Mouse (Mus musculus): ENCODE results near the gene Isca2. TPM values are rescaled to one million over a fixed set of nuclear protein-coding genes. Genes with fewer than 3 reads are reported as not detected.

Isca2 gene
- total and polyA plus RNA-seq, 3 experiments: 70.6 to 71.1 TPM; not detected in 1

- Histone ChIP-seq H3K27me3 (ENCODE audit: control insufficient read depth in 1 of 2, insufficient read depth in 2 of 2, low read length in 2 of 2) (peaks cover 2 to 7% of the 10 kb centered on the region in 2 experiments; a peak in 3 of 4 replicates), H3K4me3 (ENCODE audit: control insufficient read depth in 1 of 2, insufficient read depth in 1 of 2, low read depth in 2 of 2, low read length in 2 of 2) (no peak overlapping the region), H3K9me3 (replicated peaks; ENCODE audit: insufficient read depth, low read length) (no peaks in the 10 kb centered on the region), H3K79me2 (ENCODE audit: control insufficient read depth, insufficient read depth, low read length, poor library complexity) (no peaks in the 10 kb centered on the region), H3K27ac (ENCODE audit: control insufficient read depth, low read depth, low read length) (no peak overlapping the region), H3K36me3 (ENCODE audit: control insufficient read depth in 1 of 2, insufficient read depth in 2 of 2, low read length in 2 of 2) (no peaks in the 10 kb centered on the region; a peak in 2 of 4 replicates), H3K4me1 (ENCODE audit: control insufficient read depth in 1 of 2, insufficient read depth in 2 of 2, low read length in 2 of 2) (peaks cover 3 to 4% of the 10 kb centered on the region in 2 experiments; a peak in 3 of 4 replicates), H3K9ac (ENCODE audit: control insufficient read depth, low read depth, low read length, poor library complexity, severe bottlenecking) (no peak overlapping the region)
- TF ChIP-seq JUND (IDR thresholded peaks at IDR 0.05; ENCODE audit: low read depth, low read length): no peak
- no peak for TF ChIP-seq POLR2A (IDR thresholded peaks at IDR 0.05; ENCODE audit: control insufficient read depth in 1 of 2, insufficient read depth in 1 of 2, low read depth in 1 of 2, low read length in 2 of 2, poor library complexity in 1 of 2)
- TF ChIP-seq ZNF384 (IDR thresholded peaks at IDR 0.05; ENCODE audit: low read depth, low read length): no peak
- TF ChIP-seq E2F4 (IDR thresholded peaks at IDR 0.05; ENCODE audit: borderline replicate concordance, low read depth, low read length): no peak
- TF ChIP-seq TAL1 (IDR thresholded peaks at IDR 0.05; ENCODE audit: low read length): no peak
- TF ChIP-seq RCOR1 (IDR thresholded peaks at IDR 0.05; ENCODE audit: low read depth, low read length): no peak
- no peak for TF ChIP-seq USF1 (IDR thresholded peaks at IDR 0.05; ENCODE audit: low read depth, low read length)
- no peak for TF ChIP-seq MAZ (IDR thresholded peaks at IDR 0.05; ENCODE audit: low read depth, low read length)
- no peak for TF ChIP-seq MEF2A (IDR thresholded peaks at IDR 0.05; ENCODE audit: extremely low read depth, insufficient replicate concordance, low read depth, low read length, poor library complexity, severe bottlenecking)
- no peak for TF ChIP-seq CHD2 (IDR thresholded peaks at IDR 0.05; ENCODE audit: low read length)
- no peak for TF ChIP-seq RAD21 (IDR thresholded peaks at IDR 0.05; ENCODE audit: low read depth, low read length)
- TF ChIP-seq CTCF (IDR thresholded peaks at IDR 0.05 in 2 of 3, conservative IDR thresholded peaks at IDR 0.05 in 1 of 3; ENCODE audit: control insufficient read depth in 1 of 3, insufficient read depth in 1 of 3, low read depth in 2 of 3, low read length in 3 of 3, poor library complexity in 1 of 3, severe bottlenecking in 1 of 3): no peak
- TF ChIP-seq MAFK (IDR thresholded peaks at IDR 0.05; ENCODE audit: borderline replicate concordance, low read depth, low read length): no peak
- TF ChIP-seq ZMIZ1 (IDR thresholded peaks at IDR 0.05; ENCODE audit: low read depth, low read length): no peak
- DNase-seq (ENCODE audit: low read depth, low spot score): no peak
Observed at GRCm38 (mm10) chr12:84823601-84824000, 50.5 kb downstream of the Isca2 start.

GRCm38 (mm10) chr12:84824203-84824602, 51.2 kb downstream of the Isca2 start:
- Histone ChIP-seq H3K4me3 (ENCODE audit: control insufficient read depth in 1 of 2, insufficient read depth in 1 of 2, low read depth in 2 of 2, low read length in 2 of 2) (no peak overlapping the region), H3K79me2 (ENCODE audit: control insufficient read depth, insufficient read depth, low read length, poor library complexity) (no peaks in the 10 kb centered on the region), H3K36me3 (ENCODE audit: control insufficient read depth in 1 of 2, insufficient read depth in 2 of 2, low read length in 2 of 2) (no peaks in the 10 kb centered on the region; a peak in 1 of 4 replicates), H3K9me3 (replicated peaks; ENCODE audit: insufficient read depth, low read length) (no peaks in the 10 kb centered on the region), H3K4me1 (ENCODE audit: control insufficient read depth in 1 of 2, insufficient read depth in 2 of 2, low read length in 2 of 2) (peaks cover 3 to 4% of the 10 kb centered on the region in 2 experiments; a peak in 3 of 4 replicates), H3K9ac (ENCODE audit: control insufficient read depth, low read depth, low read length, poor library complexity, severe bottlenecking) (no peak overlapping the region), H3K27me3 (ENCODE audit: control insufficient read depth in 1 of 2, insufficient read depth in 2 of 2, low read length in 2 of 2) (peaks cover 2 to 8% of the 10 kb centered on the region in 2 experiments; a peak in 3 of 4 replicates), H3K27ac (ENCODE audit: control insufficient read depth, low read depth, low read length) (no peak overlapping the region)
- DNase-seq (ENCODE audit: low read depth, low spot score): no peak
- no peak for TF ChIP-seq BHLHE40 (IDR thresholded peaks at IDR 0.05; ENCODE audit: borderline replicate concordance, low read depth, low read length)
- TF ChIP-seq HCFC1 (IDR thresholded peaks at IDR 0.05; ENCODE audit: low read depth, low read length): no peak
- TF ChIP-seq MEF2A (IDR thresholded peaks at IDR 0.05; ENCODE audit: extremely low read depth, insufficient replicate concordance, low read depth, low read length, poor library complexity, severe bottlenecking): no peak
- TF ChIP-seq USF1 (IDR thresholded peaks at IDR 0.05; ENCODE audit: low read depth, low read length): no peak
- TF ChIP-seq TCF12 (IDR thresholded peaks at IDR 0.05; ENCODE audit: low read depth, low read length): no peak
- no peak for TF ChIP-seq RCOR1 (IDR thresholded peaks at IDR 0.05; ENCODE audit: low read depth, low read length)
- TF ChIP-seq RAD21 (IDR thresholded peaks at IDR 0.05; ENCODE audit: low read depth, low read length): no peak
- no peak for TF ChIP-seq ZNF384 (IDR thresholded peaks at IDR 0.05; ENCODE audit: low read depth, low read length)
- TF ChIP-seq TAL1 (IDR thresholded peaks at IDR 0.05; ENCODE audit: low read length): no peak

Other genes starting within 250 kb of the Isca2 start
- not detected in 2 replicates for gene Vsx2, start 203.5 kb upstream of the Isca2 start, total RNA-seq (2012; rRNA removed)
- not detected for gene Vsx2, start 203.5 kb upstream of the Isca2 start, polyA plus RNA-seq (2012; ENCODE audit: insufficient read depth in 1 of 2, insufficient read length in 2 of 2, low read depth in 1 of 2, low replicate concordance in 2 of 2, missing spikeins in 1 of 2)
- 3.5 TPM in 2 replicates for gene Abcd4, start 155.8 kb upstream of the Isca2 start, total RNA-seq (2012; rRNA removed)
- gene Abcd4, start 155.8 kb upstream of the Isca2 start, polyA plus RNA-seq (2012; ENCODE audit: insufficient read depth in 1 of 2, insufficient read length in 2 of 2, low read depth in 1 of 2, low replicate concordance in 2 of 2, missing spikeins in 1 of 2): 1 to 10 TPM in 1 of 2 experiments, not detected in 1; 7.1 TPM
- gene Vrtn, start 132.2 kb upstream of the Isca2 start, total RNA-seq (2012; rRNA removed): not detected in 2 replicates
- not detected for gene Vrtn, start 132.2 kb upstream of the Isca2 start, polyA plus RNA-seq (2012; ENCODE audit: insufficient read depth in 1 of 2, insufficient read length in 2 of 2, low read depth in 1 of 2, low replicate concordance in 2 of 2, missing spikeins in 1 of 2)
- gene Syndig1l, start 74.4 kb upstream of the Isca2 start, total RNA-seq (2012; rRNA removed): not detected in 2 replicates
- gene Syndig1l, start 74.4 kb upstream of the Isca2 start, polyA plus RNA-seq (2012; ENCODE audit: insufficient read depth in 1 of 2, insufficient read length in 2 of 2, low read depth in 1 of 2, low replicate concordance in 2 of 2, missing spikeins in 1 of 2): not detected
- 45.2 and 48.9 TPM in 2 replicates for gene Npc2, start 99 bp upstream of the Isca2 start, total RNA-seq (2012; rRNA removed)
- 10 to 100 TPM in 1 of 2 experiments, not detected in 1; 63.1 TPM for gene Npc2, start 99 bp upstream of the Isca2 start, polyA plus RNA-seq (2012; ENCODE audit: insufficient read depth in 1 of 2, insufficient read length in 2 of 2, low read depth in 1 of 2, low replicate concordance in 2 of 2, missing spikeins in 1 of 2)
- gene Ltbp2, start 103.3 kb downstream of the Isca2 start, total RNA-seq (2012; rRNA removed): 0.08 TPM in 1 of 2 replicates, not detected in the other
- gene Ltbp2, start 103.3 kb downstream of the Isca2 start, polyA plus RNA-seq (2012; ENCODE audit: insufficient read depth in 1 of 2, insufficient read length in 2 of 2, low read depth in 1 of 2, low replicate concordance in 2 of 2, missing spikeins in 1 of 2): under 1 TPM in 1 of 2 experiments, not detected in 1; 0.01 TPM
- gene Fcf1, start 197.6 kb downstream of the Isca2 start, total RNA-seq (2012; rRNA removed): 210 and 250 TPM in 2 replicates
- gene Fcf1, start 197.6 kb downstream of the Isca2 start, polyA plus RNA-seq (2012; ENCODE audit: insufficient read depth in 1 of 2, insufficient read length in 2 of 2, low read depth in 1 of 2, low replicate concordance in 2 of 2, missing spikeins in 1 of 2): 100 to 1,000 TPM in 1 of 2 experiments, not detected in 1; 172 TPM
- 37.9 and 45.0 TPM in 2 replicates for gene Arel1, start 197.6 kb downstream of the Isca2 start, total RNA-seq (2012; rRNA removed)
- 10 to 100 TPM; 37.2 to 82.5 TPM for gene Arel1, start 197.6 kb downstream of the Isca2 start, polyA plus RNA-seq (2012; ENCODE audit: insufficient read depth in 1 of 2, insufficient read length in 2 of 2, low read depth in 1 of 2, low replicate concordance in 2 of 2, missing spikeins in 1 of 2)
- gene Ylpm1, start 223.1 kb downstream of the Isca2 start, total RNA-seq (2012; rRNA removed): 16.6 and 16.9 TPM in 2 replicates
- 10 to 100 TPM; 29.9 to 41.8 TPM for gene Ylpm1, start 223.1 kb downstream of the Isca2 start, polyA plus RNA-seq (2012; ENCODE audit: insufficient read depth in 1 of 2, insufficient read length in 2 of 2, low read depth in 1 of 2, low replicate concordance in 2 of 2, missing spikeins in 1 of 2)

Data from MEL (cell line).